Mouse (Mus musculus) heart, embryonic 14.5 days (tissue): ENCODE data around the gene Sec61b. TPM values are rescaled to one million over a fixed set of nuclear protein-coding genes. Genes with fewer than 3 reads are reported as not detected.

Experiments
- ATAC-seq: fragments of 200-750 bp; cut with Nextera tagmentation; 2 replicates; pipeline ENCODE4 v1.8.0; 2017; ENCODE audit warnings: low read depth, moderate TSS enrichment; ENCODE audit not compliant: insufficient number of reproducible peaks, insufficient read depth, low FRiP score
- H3K27ac ChIP-seq, 2 experiments: fragments of 200-500 bp in 1 of 2; fragments of 300-500 bp in 1 of 2; sonication (generic) in 1 of 2; replicated peaks in 1 of 2; 2 replicates each; pipeline ENCODE4 v1.5.1; 2012 to 2014; ENCODE audit warnings: low read depth in 2 of 2, low read length in 2 of 2, control low read depth in 1 of 2, mild to moderate bottlenecking in 1 of 2, mixed read lengths in 1 of 2; ENCODE audit not compliant: control insufficient read depth in 1 of 2, insufficient read depth in 1 of 2
- H3K27me3 ChIP-seq: fragments of 300-500 bp; sonication (generic); 2 replicates; pipeline ENCODE4 v1.6.1; 2014; ENCODE audit warnings: mild to moderate bottlenecking, low read length, control low read depth; ENCODE audit not compliant: control insufficient read depth, insufficient read depth
- H3K36me3 ChIP-seq: fragments of 300-500 bp; sonication (generic); 2 replicates; pipeline ENCODE4 v1.6.1; 2014; ENCODE audit warnings: mild to moderate bottlenecking, control low read depth, low read length, mixed read lengths; ENCODE audit not compliant: control insufficient read depth, insufficient read depth
- H3K4me1 ChIP-seq, 2 experiments: fragments of 200-500 bp in 1 of 2; fragments of 300-500 bp in 1 of 2; sonication (generic) in 1 of 2; 2 replicates each; pipeline ENCODE4 v1.6.1; 2012 to 2014; ENCODE audit warnings: low read length in 2 of 2, control low read depth in 1 of 2, mixed read lengths in 1 of 2; ENCODE audit not compliant: control insufficient read depth in 2 of 2, insufficient read depth in 2 of 2
- H3K4me2 ChIP-seq: fragments of 300-500 bp; sonication (generic); 2 replicates; pipeline ENCODE4 v1.6.1; 2014; ENCODE audit warnings: mild to moderate bottlenecking, low read length
- H3K4me3 ChIP-seq, 2 experiments: fragments of 200-500 bp in 1 of 2; fragments of 300-500 bp in 1 of 2; sonication (generic) in 1 of 2; 2 replicates each; pipeline ENCODE4 v1.5.1; 2012 to 2014; ENCODE audit warnings: low read length in 2 of 2, mild to moderate bottlenecking in 2 of 2, control low read depth in 1 of 2, low read depth in 1 of 2, moderate library complexity in 1 of 2; ENCODE audit not compliant: control insufficient read depth in 1 of 2, insufficient read depth in 1 of 2
- H3K9ac ChIP-seq: fragments of 300-500 bp; sonication (generic); 2 replicates; pipeline ENCODE4 v1.6.1; 2014; ENCODE audit warnings: mild to moderate bottlenecking, low read length
- H3K9me3 ChIP-seq: fragments of 300-500 bp; sonication (generic); 2 replicates; pipeline ENCODE4 v1.6.1; 2016; ENCODE audit warnings: low read length, control low read depth; ENCODE audit not compliant: control insufficient read depth
- WGBS: fragments of 180-500 bp; shearing (Covaris S2); extraction: QIAGEN DNeasy Blood & Tissue Kit; methylation state at CpG from one replicate; pipeline ENCODE4 v1.1.7; 2014; 5-methylcytosine and 5-hydroxymethylcytosine counted together
- polyA plus RNA-seq: library from polyadenylated mRNA; unstranded; fragments of >200 nt; fragmentation: Nextera tagmentation; extraction: Ambion mirVana; gene quantifications from 2 replicates; pipeline ENCODE4 v1.2.1, GENCODE M21; 2014

The Sec61b gene
- polyA plus RNA-seq, 1 experiment from 2014 or later, result 156 TPM

GRCm38 (mm10) chr4:47492311-47493086 is 18.0 kb downstream of the Sec61b start:
- no peaks in the 10 kb centered on the region for H3K36me3 ChIP-seq
- no peaks in the 10 kb centered on the region for H3K9me3 ChIP-seq
- H3K4me2 ChIP-seq, result no peak overlapping the region
- H3K27ac ChIP-seq, result no peak overlapping the region
- no peak overlapping the region for H3K9ac ChIP-seq
- ATAC-seq, result no peak
- H3K4me3 ChIP-seq, result no peak overlapping the region
- no peaks in the 10 kb centered on the region for H3K27me3 ChIP-seq
- no peaks in the 10 kb centered on the region for H3K4me1 ChIP-seq
- 71% methylated on average over 12 of the region's 12 CpGs for WGBS

GRCm38 (mm10) chr4:47493456-47493855 is 19.0 kb downstream of the Sec61b start:
- H3K9ac ChIP-seq, result no peak overlapping the region
- WGBS, result 20% methylated on average over 8 of the region's 8 CpGs
- no peaks in the 10 kb centered on the region for H3K9me3 ChIP-seq

GRCm38 (mm10) chr4:47494137-47494536 is 19.7 kb downstream of the Sec61b start:
- WGBS, result 60% methylated on average over 1 of the region's 1 CpGs
- no peak for ATAC-seq
- no peaks in the 10 kb centered on the region for H3K9me3 ChIP-seq

More at GRCm38 (mm10) chr4:47493456-47493855, 19.0 kb downstream of the Sec61b start:
- ATAC-seq, result no peak
- Histone ChIP-seq H3K36me3 (no peaks in the 10 kb centered on the region), H3K27ac (no peak overlapping the region), H3K4me3 (no peak overlapping the region), H3K4me2 (no peak overlapping the region), H3K4me1 (no peaks in the 10 kb centered on the region), H3K27me3 (no peaks in the 10 kb centered on the region)

GRCm38 (mm10) chr4:47494686-47495085 is 20.2 kb downstream of the Sec61b start:
- WGBS, result 34% methylated on average over 2 of the region's 2 CpGs
- Histone ChIP-seq H3K36me3 (no peaks in the 10 kb centered on the region), H3K4me3 (no peak overlapping the region), H3K4me2 (no peak overlapping the region), H3K9ac (no peak overlapping the region), H3K4me1 (no peaks in the 10 kb centered on the region), H3K27me3 (no peaks in the 10 kb centered on the region), H3K9me3 (no peaks in the 10 kb centered on the region), H3K27ac (no peak overlapping the region)
- no peak for ATAC-seq

More at GRCm38 (mm10) chr4:47494137-47494536, 19.7 kb downstream of the Sec61b start:
- Histone ChIP-seq H3K9ac (no peak overlapping the region), H3K27ac (no peak overlapping the region), H3K4me1 (no peaks in the 10 kb centered on the region), H3K36me3 (no peaks in the 10 kb centered on the region), H3K4me2 (no peak overlapping the region), H3K4me3 (no peak overlapping the region), H3K27me3 (no peaks in the 10 kb centered on the region)

GRCm38 (mm10) chr4:47497811-47498385 is 23.4 kb downstream of the Sec61b start:
- 53% methylated on average over 7 of the region's 7 CpGs for WGBS
- H3K27ac ChIP-seq, result no peak overlapping the region
- H3K9ac ChIP-seq, result no peak overlapping the region
- H3K36me3 ChIP-seq, result no peaks in the 10 kb centered on the region
- H3K27me3 ChIP-seq, result no peaks in the 10 kb centered on the region
- H3K9me3 ChIP-seq, result no peaks in the 10 kb centered on the region
- H3K4me3 ChIP-seq, result no peak overlapping the region
- H3K4me2 ChIP-seq, result no peak overlapping the region
- no peak for ATAC-seq
- H3K4me1 ChIP-seq, result no peaks in the 10 kb centered on the region

- no peak for ATAC-seq
- Histone ChIP-seq H3K36me3 (no peaks in the 10 kb centered on the region), H3K4me1 (no peaks in the 10 kb centered on the region), H3K27me3 (no peaks in the 10 kb centered on the region), H3K4me2 (no peak overlapping the region), H3K9ac (no peak overlapping the region), H3K9me3 (no peaks in the 10 kb centered on the region), H3K4me3 (no peak overlapping the region), H3K27ac (no peak overlapping the region)
- WGBS, result 82% methylated on average over 10 of the region's 10 CpGs
Measured at GRCm38 (mm10) chr4:47499121-47499545, 24.7 kb downstream of the Sec61b start.

- H3K4me1 ChIP-seq, result peaks cover 4 to 5% of the 10 kb centered on the region in 2 experiments
- no peaks in the 10 kb centered on the region for H3K9me3 ChIP-seq
- H3K27ac ChIP-seq, result no peak overlapping the region
- no peaks in the 10 kb centered on the region for H3K36me3 ChIP-seq
- H3K9ac ChIP-seq, result no peak overlapping the region
- peak overlapping the region; percentile 46 for H3K4me2 ChIP-seq
- WGBS, result 16% methylated on average over 4 of the region's 4 CpGs
- H3K27me3 ChIP-seq, result no peaks in the 10 kb centered on the region
- no peak overlapping the region for H3K4me3 ChIP-seq
- ATAC-seq, result no peak
Measured at GRCm38 (mm10) chr4:47502546-47502971, 28.1 kb downstream of the Sec61b start.
